Comparison of ENCODE assay signal across 8 mouse cellular contexts in genomic region chr7:75134710-75135617, GRCm38 (mm10).
DNase-seq lines count a peak whose midpoint lies in the region; ATAC-seq and TF ChIP-seq lines count a peak whose summit lies in the region.

No protein-coding gene starts in this region.

- no peaks in the 10 kb centered on the region for H3K27me3 ChIP-seq in kidney, embryonic 16.5 days (ENCODE audit: insufficient read depth, low read length)
- no peaks in the 10 kb centered on the region for H3K27me3 ChIP-seq in E14TG2a.4 (ENCODE audit: insufficient read depth, low read length)
- H3K27me3 ChIP-seq in forebrain, embryonic 12.5 days: peaks cover 7% of the 10 kb centered on the region; the same call in 1 of the 2 replicates
- H3K27me3 ChIP-seq in midbrain, postnatal 0 days (ENCODE audit: insufficient read depth, low read length): no peaks in the 10 kb centered on the region

- DNase-seq in kidney, adult 11 months: no peak
- DNase-seq in c-Kit-positive CD71-positive TER-119-negative erythroid progenitor cells, embryonic 14.5 days (ENCODE audit: low read depth): peak; percentile 30
- DNase-seq in kidney, postnatal 4 days: peak; percentile 30 to 44
- peak; percentile 72 for DNase-seq in midbrain, postnatal 0 days (ENCODE audit: low spot score)

- 0 out of 2 replicates have a peak, but pooled peaks have one; percentile 17 for TF ChIP-seq CTCF in E14TG2a.4 (conservative IDR thresholded peaks at IDR 0.05; ENCODE audit: low read length)
- TF ChIP-seq CTCF in midbrain, postnatal 0 days (IDR thresholded peaks at IDR 0.05): peak; percentile 74

- H3K27ac ChIP-seq in kidney, embryonic 16.5 days (ENCODE audit: low read length): no peak overlapping the region
- H3K27ac ChIP-seq in forebrain, embryonic 12.5 days: no peak overlapping the region
- no peak overlapping the region for H3K27ac ChIP-seq in midbrain, postnatal 0 days (ENCODE audit: low read depth, low read length)

- no peaks in the 10 kb centered on the region for H3K4me1 ChIP-seq in kidney, embryonic 16.5 days (ENCODE audit: insufficient read depth, low read length)
- H3K4me1 ChIP-seq in E14TG2a.4 (replicated peaks; ENCODE audit: low read depth, low read length): peaks cover 8% of the 10 kb centered on the region
- no peaks in the 10 kb centered on the region for H3K4me1 ChIP-seq in forebrain, embryonic 12.5 days
- no peaks in the 10 kb centered on the region for H3K4me1 ChIP-seq in midbrain, postnatal 0 days (ENCODE audit: insufficient read depth, low read length)

- no peak overlapping the region for H3K4me3 ChIP-seq in kidney, embryonic 16.5 days (ENCODE audit: low read length)
- H3K4me3 ChIP-seq in E14TG2a.4 (replicated peaks; ENCODE audit: low read length): no peak overlapping the region
- H3K4me3 ChIP-seq in forebrain, embryonic 12.5 days (replicated peaks): no peak overlapping the region
- no peak overlapping the region for H3K4me3 ChIP-seq in midbrain, postnatal 0 days (ENCODE audit: low read depth, low read length)

- H3K9me3 ChIP-seq in kidney, embryonic 16.5 days (ENCODE audit: low read length): no peaks in the 10 kb centered on the region
- H3K9me3 ChIP-seq in E14TG2a.4 (ENCODE audit: low read length): no peaks in the 10 kb centered on the region
- H3K9me3 ChIP-seq in forebrain, embryonic 12.5 days: no peaks in the 10 kb centered on the region
- H3K9me3 ChIP-seq in midbrain, postnatal 0 days (ENCODE audit: low read length): no peaks in the 10 kb centered on the region

- H3K9ac ChIP-seq in kidney, embryonic 16.5 days (replicated peaks; ENCODE audit: low read length): no peak overlapping the region
- no peak overlapping the region for H3K9ac ChIP-seq in forebrain, embryonic 12.5 days
- no peak overlapping the region for H3K9ac ChIP-seq in midbrain, postnatal 0 days (replicated peaks; ENCODE audit: low read length, poor library complexity, severe bottlenecking)

- ATAC-seq in kidney, embryonic 16.5 days (ENCODE audit: low FRiP score, low TSS enrichment): peak; percentile 46; the same call in 1 of the 2 replicates
- peak; percentile 73 for ATAC-seq in forebrain, embryonic 12.5 days (ENCODE audit: low FRiP score)
- ATAC-seq in midbrain, postnatal 0 days (ENCODE audit: low FRiP score): peak; percentile 60
- ATAC-seq in erythroid progenitor cell, adult 5-6 weeks (replicated peaks; ENCODE audit: low FRiP score, poor library complexity, severe bottlenecking): no peak; the same call in 1 of the 2 replicates

- no peak overlapping the region for H3K4me2 ChIP-seq in kidney, embryonic 16.5 days (replicated peaks; ENCODE audit: low read depth, low read length)
- no peak overlapping the region for H3K4me2 ChIP-seq in forebrain, embryonic 12.5 days
- H3K4me2 ChIP-seq in midbrain, postnatal 0 days (ENCODE audit: low read depth, low read length, poor library complexity, severe bottlenecking): no peak overlapping the region

- H3K36me3 ChIP-seq in kidney, embryonic 16.5 days (ENCODE audit: insufficient read depth, low read length): no peaks in the 10 kb centered on the region
- H3K36me3 ChIP-seq in E14TG2a.4 (ENCODE audit: insufficient read depth, low read length): no peaks in the 10 kb centered on the region
- H3K36me3 ChIP-seq in forebrain, embryonic 12.5 days (replicated peaks): no peaks in the 10 kb centered on the region
- no peaks in the 10 kb centered on the region for H3K36me3 ChIP-seq in midbrain, postnatal 0 days (ENCODE audit: insufficient read depth, low read length)

- WGBS in kidney, embryonic 16.5 days: 21% methylated on average over 14 of the region's 15 CpGs
- 26% methylated on average over 15 of the region's 15 CpGs for WGBS in forebrain, embryonic 12.5 days
- 29% methylated on average over 14 of the region's 15 CpGs for WGBS in midbrain, postnatal 0 days
